Mouse (Mus musculus) kidney, adult 2 months (tissue): Measurements from ENCODE around the gene Myb.

ENCODE experiments used
- CTCF ChIP-seq: fragments of 200-500 bp; conservative IDR thresholded peaks from 2 replicates; pipeline ENCODE4 v1.5.1; 2011; ENCODE audit warnings: low read depth, mild to moderate bottlenecking, control low read depth, low read length, moderate library complexity, mixed read lengths; ENCODE audit not compliant: insufficient read depth, insufficient read length
- POLR2A ChIP-seq: fragments of 200-500 bp; IDR thresholded peaks from one replicate; pipeline ENCODE4 v1.6.1; 2011; ENCODE audit warnings: low read depth, low read length, control low read depth

- TF ChIP-seq CTCF (no peak), POLR2A (no peak)
These were observed 9.5 kb downstream of the Myb start for GRCm38 (mm10) chr10:21151320-21151719.
